Mouse (Mus musculus): ENCODE results near the gene Prkce. TPM values are rescaled to one million over a fixed set of nuclear protein-coding genes. Genes with fewer than 3 reads are reported as not detected.

Gene Prkce
- total and polyA plus RNA-seq, 3 experiments = 2.0 to 6.1 (median 2.7) TPM

DNA sequence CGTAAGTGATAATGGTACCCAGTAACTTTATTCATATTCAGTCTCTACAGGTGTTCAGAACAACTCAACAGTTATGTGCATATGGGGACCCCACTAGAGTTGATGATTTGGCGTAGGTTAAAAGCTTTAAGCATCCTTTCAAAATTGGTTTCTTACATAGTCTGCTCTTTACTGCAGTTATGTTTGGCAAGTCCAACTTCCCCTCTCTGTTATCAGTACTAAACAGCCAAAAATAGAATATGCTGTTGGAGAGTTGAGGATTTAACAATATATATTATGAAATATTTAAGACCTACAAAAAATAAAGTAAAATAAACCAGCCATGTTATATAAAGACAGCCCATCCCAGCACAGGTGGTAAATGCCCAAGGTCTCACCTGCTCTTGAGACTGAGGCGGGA, 187.3 kb downstream of the Prkce start:
- no peak overlapping the region for H3K4me3 ChIP-seq (ENCODE audit: low read depth, low read length)
- ATAC-seq (ENCODE audit: extremely low read depth, insufficient number of reproducible peaks, low FRiP score, poor library complexity, severe bottlenecking) = no peak
- no peaks in the 10 kb centered on the region for H3K9me3 ChIP-seq (replicated peaks)
- no peaks in the 10 kb centered on the region for H3K4me1 ChIP-seq (ENCODE audit: insufficient read depth, low read depth, low read length)
- H3K27me3 ChIP-seq (ENCODE audit: insufficient read depth, low read length) = peaks cover 9% of the 10 kb centered on the region; the same call in 1 of the 2 replicates
- TF ChIP-seq GATA1 (IDR thresholded peaks at IDR 0.05; ENCODE audit: borderline replicate concordance, low read length) (no peak), CTCF (IDR thresholded peaks at IDR 0.05; ENCODE audit: low read depth, low read length) (no peak), TAL1 (conservative IDR thresholded peaks at IDR 0.05; ENCODE audit: low read depth, low read length) (no peak), POLR2AphosphoS5 (IDR thresholded peaks at IDR 0.05; ENCODE audit: insufficient replicate concordance, low read depth, low read length) (no peak), GATA2 (IDR thresholded peaks at IDR 0.05; ENCODE audit: borderline replicate concordance, low read depth, low read length) (no peak)
- DNase-seq (ENCODE audit: low spot score) = no peak
- H3K36me3 ChIP-seq (replicated peaks) = no peaks in the 10 kb centered on the region

DNA sequence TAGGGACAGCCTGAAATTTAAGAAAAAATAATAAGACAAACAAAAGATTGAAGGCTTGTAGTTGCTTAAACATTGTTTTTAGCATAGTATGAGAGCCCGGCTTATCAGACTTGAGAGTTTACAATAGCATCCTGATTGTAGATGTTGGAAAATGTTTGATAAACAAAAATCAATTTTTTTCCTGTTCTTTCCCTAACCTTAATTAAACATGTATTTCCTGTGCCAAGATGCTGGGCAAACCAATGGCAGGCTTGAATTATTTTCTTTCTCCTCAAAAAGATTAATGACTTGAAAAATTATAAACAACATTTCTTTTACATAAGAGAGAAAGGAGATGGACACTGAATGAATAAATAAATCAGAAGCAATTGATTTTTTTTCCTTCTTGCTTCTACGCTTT, 187.7 kb downstream of the Prkce start:
- H3K9me3 ChIP-seq (replicated peaks) = no peaks in the 10 kb centered on the region
- H3K4me3 ChIP-seq (ENCODE audit: low read depth, low read length) = no peak overlapping the region
- no peak for TF ChIP-seq CTCF (IDR thresholded peaks at IDR 0.05; ENCODE audit: low read depth, low read length)
- no peak for TF ChIP-seq GATA1 (IDR thresholded peaks at IDR 0.05; ENCODE audit: borderline replicate concordance, low read length)
- no peak for TF ChIP-seq GATA2 (IDR thresholded peaks at IDR 0.05; ENCODE audit: borderline replicate concordance, low read depth, low read length)
- TF ChIP-seq TAL1 (conservative IDR thresholded peaks at IDR 0.05; ENCODE audit: low read depth, low read length) = no peak
- no peak for TF ChIP-seq POLR2AphosphoS5 (IDR thresholded peaks at IDR 0.05; ENCODE audit: insufficient replicate concordance, low read depth, low read length)
- no peaks in the 10 kb centered on the region for H3K36me3 ChIP-seq (replicated peaks)
- peaks cover 9% of the 10 kb centered on the region; the same call in 1 of the 2 replicates for H3K27me3 ChIP-seq (ENCODE audit: insufficient read depth, low read length)
- H3K4me1 ChIP-seq (ENCODE audit: insufficient read depth, low read depth, low read length) = no peaks in the 10 kb centered on the region
- DNase-seq (ENCODE audit: low spot score) (no peak), ATAC-seq (ENCODE audit: extremely low read depth, insufficient number of reproducible peaks, low FRiP score, poor library complexity, severe bottlenecking) (no peak)

DNA sequence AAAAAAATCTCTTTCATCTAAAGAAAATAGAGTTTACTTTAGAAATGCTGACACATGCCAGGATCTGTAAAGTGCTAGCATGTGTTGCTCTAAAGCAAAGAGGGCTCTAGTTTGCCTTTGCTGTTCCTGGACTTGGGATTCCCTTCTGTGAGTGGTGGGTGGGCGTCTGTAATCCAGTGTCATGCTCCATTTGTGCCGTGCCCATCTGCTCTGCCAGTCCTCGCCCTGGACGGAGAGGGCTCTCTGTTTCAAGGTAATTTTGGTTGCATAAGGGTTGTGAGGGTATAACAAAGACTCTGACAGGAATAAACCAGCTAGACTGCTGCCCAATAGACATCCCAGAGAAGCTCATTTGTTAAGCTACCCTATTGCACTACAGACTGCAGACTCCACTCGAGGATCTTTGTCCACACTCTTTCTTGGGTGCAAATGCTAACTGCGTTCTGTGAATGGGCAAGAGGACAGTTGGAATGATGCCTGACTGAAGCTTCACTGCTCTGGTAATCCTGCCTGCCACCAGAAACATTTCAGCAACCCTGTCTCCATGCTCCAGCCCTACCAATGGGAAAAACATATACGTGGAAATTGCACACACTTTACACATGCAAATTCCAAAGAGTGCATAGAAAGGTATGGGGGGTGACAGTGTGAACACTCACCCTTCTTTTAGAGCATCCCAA, 188.3 kb downstream of the Prkce start:
- TF ChIP-seq GATA2 (IDR thresholded peaks at IDR 0.05; ENCODE audit: borderline replicate concordance, low read depth, low read length) (no peak), CTCF (IDR thresholded peaks at IDR 0.05; ENCODE audit: low read depth, low read length) (no peak), POLR2AphosphoS5 (IDR thresholded peaks at IDR 0.05; ENCODE audit: insufficient replicate concordance, low read depth, low read length) (no peak), TAL1 (conservative IDR thresholded peaks at IDR 0.05; ENCODE audit: low read depth, low read length) (no peak), GATA1 (IDR thresholded peaks at IDR 0.05; ENCODE audit: borderline replicate concordance, low read length) (no peak)
- DNase-seq (ENCODE audit: low spot score) = no peak
- Histone ChIP-seq H3K4me1 (ENCODE audit: insufficient read depth, low read depth, low read length) (no peaks in the 10 kb centered on the region), H3K36me3 (replicated peaks) (no peaks in the 10 kb centered on the region), H3K27me3 (ENCODE audit: insufficient read depth, low read length) (peaks cover 4% of the 10 kb centered on the region; the same call in 1 of the 2 replicates), H3K4me3 (ENCODE audit: low read depth, low read length) (no peak overlapping the region), H3K9me3 (replicated peaks) (no peaks in the 10 kb centered on the region)
- ATAC-seq (ENCODE audit: extremely low read depth, insufficient number of reproducible peaks, low FRiP score, poor library complexity, severe bottlenecking) = no peak

DNA sequence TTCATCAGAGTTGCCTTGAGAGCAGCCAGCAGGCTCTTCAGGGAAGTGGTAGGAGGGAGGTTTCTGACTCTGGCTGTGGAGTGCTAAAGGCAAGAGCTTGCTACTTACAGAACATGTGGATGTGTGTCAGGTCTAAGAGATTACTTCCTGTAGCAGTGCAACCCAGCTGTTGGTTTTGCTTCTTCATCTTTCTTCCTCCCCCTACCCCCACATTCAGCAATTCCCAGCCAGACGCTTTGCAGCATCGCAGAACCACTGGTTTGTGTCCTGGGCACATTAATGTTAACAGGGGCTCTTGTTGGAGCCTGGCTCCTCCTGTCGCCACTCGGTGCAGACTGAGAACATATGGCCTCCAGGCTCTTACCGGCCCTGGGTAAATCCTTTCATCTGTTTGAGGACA, 190.8 kb downstream of the Prkce start:
- DNase-seq (ENCODE audit: low spot score) = no peak
- no peak overlapping the region for H3K4me3 ChIP-seq (ENCODE audit: low read depth, low read length)
- H3K27me3 ChIP-seq (ENCODE audit: insufficient read depth, low read length) = 0 out of 2 replicates have a peak, but pooled peaks cover 2% of the 10 kb centered on the region
- TF ChIP-seq POLR2AphosphoS5 (IDR thresholded peaks at IDR 0.05; ENCODE audit: insufficient replicate concordance, low read depth, low read length) = no peak
- no peak for TF ChIP-seq GATA2 (IDR thresholded peaks at IDR 0.05; ENCODE audit: borderline replicate concordance, low read depth, low read length)
- TF ChIP-seq CTCF (IDR thresholded peaks at IDR 0.05; ENCODE audit: low read depth, low read length) = no peak
- no peak for TF ChIP-seq TAL1 (conservative IDR thresholded peaks at IDR 0.05; ENCODE audit: low read depth, low read length)
- no peak for TF ChIP-seq GATA1 (IDR thresholded peaks at IDR 0.05; ENCODE audit: borderline replicate concordance, low read length)
- ATAC-seq (ENCODE audit: extremely low read depth, insufficient number of reproducible peaks, low FRiP score, poor library complexity, severe bottlenecking) = no peak
- no peaks in the 10 kb centered on the region for H3K9me3 ChIP-seq (replicated peaks)
- no peaks in the 10 kb centered on the region for H3K4me1 ChIP-seq (ENCODE audit: insufficient read depth, low read depth, low read length)
- no peaks in the 10 kb centered on the region for H3K36me3 ChIP-seq (replicated peaks)

DNA sequence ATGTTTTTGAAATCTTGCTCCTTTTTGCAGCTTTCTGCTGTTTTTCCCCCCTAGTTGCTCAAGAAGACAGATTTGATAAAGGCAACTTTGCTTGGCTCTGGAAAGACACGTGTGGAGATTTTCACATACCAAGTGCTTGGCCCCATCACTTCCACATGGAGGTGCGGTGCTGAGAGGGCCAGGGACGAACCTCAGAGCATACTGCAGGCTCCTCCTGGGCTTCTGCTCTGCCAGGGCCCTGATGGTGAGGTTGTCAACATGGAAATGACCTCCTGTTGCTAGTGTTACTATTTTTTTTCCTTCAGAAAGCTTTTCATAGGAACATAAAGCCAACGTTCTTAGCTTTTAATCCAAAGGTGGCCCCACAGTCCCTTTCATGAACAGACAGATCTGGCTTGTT, 191.3 kb downstream of the Prkce start:
- DNase-seq (ENCODE audit: low spot score) (no peak), ATAC-seq (ENCODE audit: extremely low read depth, insufficient number of reproducible peaks, low FRiP score, poor library complexity, severe bottlenecking) (no peak)
- no peak for TF ChIP-seq GATA1 (IDR thresholded peaks at IDR 0.05; ENCODE audit: borderline replicate concordance, low read length)
- TF ChIP-seq CTCF (IDR thresholded peaks at IDR 0.05; ENCODE audit: low read depth, low read length) = no peak
- TF ChIP-seq GATA2 (IDR thresholded peaks at IDR 0.05; ENCODE audit: borderline replicate concordance, low read depth, low read length) = no peak
- TF ChIP-seq TAL1 (conservative IDR thresholded peaks at IDR 0.05; ENCODE audit: low read depth, low read length) = no peak
- no peak for TF ChIP-seq POLR2AphosphoS5 (IDR thresholded peaks at IDR 0.05; ENCODE audit: insufficient replicate concordance, low read depth, low read length)
- H3K27me3 ChIP-seq (ENCODE audit: insufficient read depth, low read length) = no peaks in the 10 kb centered on the region
- no peaks in the 10 kb centered on the region for H3K9me3 ChIP-seq (replicated peaks)
- H3K36me3 ChIP-seq (replicated peaks) = no peaks in the 10 kb centered on the region
- no peaks in the 10 kb centered on the region for H3K4me1 ChIP-seq (ENCODE audit: insufficient read depth, low read depth, low read length)
- no peak overlapping the region for H3K4me3 ChIP-seq (ENCODE audit: low read depth, low read length)

DNA sequence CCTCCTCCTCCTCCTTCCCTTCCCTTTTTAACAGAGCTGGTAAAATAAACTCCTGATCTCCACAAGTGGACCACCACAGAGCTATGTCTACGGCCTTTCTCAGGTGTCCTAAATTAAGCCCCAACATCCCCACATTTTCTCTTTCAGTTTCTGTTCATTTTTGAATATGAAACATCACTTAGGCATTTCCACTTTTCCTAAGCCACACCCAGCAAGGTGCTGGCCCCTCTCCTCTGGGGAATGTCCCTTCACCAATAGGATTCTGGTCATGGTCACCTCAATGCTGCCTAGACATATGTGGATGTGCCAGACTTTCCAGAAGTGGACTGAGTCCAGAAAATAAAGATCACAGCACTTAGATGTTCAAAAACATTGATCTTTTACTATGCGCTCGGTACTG, 193.3 kb downstream of the Prkce start:
- DNase-seq (ENCODE audit: low spot score) = no peak
- TF ChIP-seq CTCF (IDR thresholded peaks at IDR 0.05; ENCODE audit: low read depth, low read length) = no peak
- no peak for TF ChIP-seq TAL1 (conservative IDR thresholded peaks at IDR 0.05; ENCODE audit: low read depth, low read length)
- Histone ChIP-seq H3K27me3 (ENCODE audit: insufficient read depth, low read length) (no peaks in the 10 kb centered on the region), H3K4me3 (ENCODE audit: low read depth, low read length) (no peak overlapping the region), H3K9me3 (replicated peaks) (no peaks in the 10 kb centered on the region), H3K4me1 (ENCODE audit: insufficient read depth, low read depth, low read length) (no peaks in the 10 kb centered on the region), H3K36me3 (replicated peaks) (no peaks in the 10 kb centered on the region)
- ATAC-seq (ENCODE audit: extremely low read depth, insufficient number of reproducible peaks, low FRiP score, poor library complexity, severe bottlenecking) = no peak

Measured in G1E (cell line).